ENCODE assay signal across 8 mouse cellular contexts in genomic region chrX:167497780-167498179, GRCm38 (mm10).
DNase-seq lines count a peak whose midpoint lies in the region; ATAC-seq and TF ChIP-seq lines count a peak whose summit lies in the region.
"Had no signal": no experiment of that assay in that cellular context is flagged by ENCODE, and none has a peak within 500 bp of the region (broad histone marks: within the 10 kb centered on the region; RNA-seq: fewer than 3 reads in every experiment).

No protein-coding gene starts in this region.

- WGBS in embryonic facial prominence, embryonic 14.5 days: 37% methylated on average over 11 of the region's 11 CpGs
- WGBS in hindbrain, postnatal 0 days: 39% methylated on average over 11 of the region's 11 CpGs

- peak; percentile 70 for DNase-seq in MEL (ENCODE audit: low read depth, low spot score)
- peak; percentile 59 to 62 for DNase-seq in adrenal gland, postnatal 36 days
- peak; percentile 69 for DNase-seq in embryonic facial prominence, embryonic 14.5 days (ENCODE audit: low spot score)
- peak; percentile 83 for DNase-seq in hindbrain, postnatal 0 days (ENCODE audit: low spot score)
- peak; percentile 35 to 61 for DNase-seq in layer of hippocampus, postnatal 25 days (ENCODE audit: extremely low spot score in 1 of 2, low spot score in 1 of 2)
- DNase-seq in mesoderm, embryonic 11.5 days (ENCODE audit: low read depth, low spot score): peak; percentile 68
- peak; percentile 21 to 29 for DNase-seq in right cerebral cortex, postnatal 36 days (ENCODE audit: low spot score in 2 of 2)

- H3K9me3 ChIP-seq in MEL (replicated peaks; ENCODE audit: insufficient read depth, low read length): no peaks in the 10 kb centered on the region
- H3K9me3 ChIP-seq in embryonic facial prominence, embryonic 14.5 days (ENCODE audit: control insufficient read depth, low read length): no peaks in the 10 kb centered on the region
- no peaks in the 10 kb centered on the region for H3K9me3 ChIP-seq in hindbrain, postnatal 0 days (ENCODE audit: low read length)

- peak; percentile 63; the same call in 1 of the 2 replicates for ATAC-seq in embryonic facial prominence, embryonic 14.5 days (ENCODE audit: low read depth)
- ATAC-seq in hindbrain, postnatal 0 days: peak; percentile 74

- H3K4me2 ChIP-seq in embryonic facial prominence, embryonic 14.5 days (ENCODE audit: low read depth, low read length): no peak overlapping the region
- H3K4me2 ChIP-seq in hindbrain, postnatal 0 days (ENCODE audit: low read depth, low read length): no peak overlapping the region

- H3K79me2 ChIP-seq in MEL (ENCODE audit: control insufficient read depth, insufficient read depth, low read length, poor library complexity): no peaks in the 10 kb centered on the region

- H3K27me3 ChIP-seq in MEL (ENCODE audit: control insufficient read depth in 1 of 2, insufficient read depth in 2 of 2, low read length in 2 of 2): no peaks in the 10 kb centered on the region
- H3K27me3 ChIP-seq in embryonic facial prominence, embryonic 14.5 days (replicated peaks; ENCODE audit: control insufficient read depth, insufficient read depth, low read length): peaks cover 13% of the 10 kb centered on the region; the same call in 1 of the 2 replicates
- H3K27me3 ChIP-seq in hindbrain, postnatal 0 days (ENCODE audit: insufficient read depth, low read length): no peaks in the 10 kb centered on the region

- no peaks in the 10 kb centered on the region for H3K36me3 ChIP-seq in MEL (ENCODE audit: control insufficient read depth in 1 of 2, insufficient read depth in 2 of 2, low read length in 2 of 2)
- no peaks in the 10 kb centered on the region for H3K36me3 ChIP-seq in embryonic facial prominence, embryonic 14.5 days (ENCODE audit: control insufficient read depth, insufficient read depth, low read length)
- no peaks in the 10 kb centered on the region for H3K36me3 ChIP-seq in hindbrain, postnatal 0 days (ENCODE audit: insufficient read depth, low read length)

- H3K9ac ChIP-seq in MEL (ENCODE audit: control insufficient read depth, low read depth, low read length, poor library complexity, severe bottlenecking): no peak overlapping the region
- H3K9ac ChIP-seq in embryonic facial prominence, embryonic 14.5 days (ENCODE audit: low read depth, low read length): no peak overlapping the region
- H3K9ac ChIP-seq in hindbrain, postnatal 0 days (replicated peaks; ENCODE audit: low read length): no peak overlapping the region

- H3K27ac ChIP-seq in MEL (ENCODE audit: control insufficient read depth, low read depth, low read length): no peak overlapping the region
- H3K27ac ChIP-seq in embryonic facial prominence, embryonic 14.5 days (replicated peaks; ENCODE audit: low read depth, low read length): no peak overlapping the region
- no peak overlapping the region for H3K27ac ChIP-seq in hindbrain, postnatal 0 days
- H3K27ac ChIP-seq: macrophage had no signal

- TF ChIP-seq CTCF in MEL (IDR thresholded peaks at IDR 0.05 in 2 of 3, conservative IDR thresholded peaks at IDR 0.05 in 1 of 3; ENCODE audit: control insufficient read depth in 1 of 3, insufficient read depth in 1 of 3, low read depth in 2 of 3, low read length in 3 of 3, poor library complexity in 1 of 3, severe bottlenecking in 1 of 3): peak; percentile 64 to 88 (median 81)
- TF ChIP-seq CTCF in hindbrain, postnatal 0 days (IDR thresholded peaks at IDR 0.05; ENCODE audit: low read depth): peak; percentile 85

- no peak overlapping the region for H3K4me3 ChIP-seq in MEL (ENCODE audit: control insufficient read depth in 1 of 2, insufficient read depth in 1 of 2, low read depth in 2 of 2, low read length in 2 of 2)
- no peak overlapping the region for H3K4me3 ChIP-seq in embryonic facial prominence, embryonic 14.5 days (ENCODE audit: low read depth, low read length)
- H3K4me3 ChIP-seq in hindbrain, postnatal 0 days (ENCODE audit: low read length): no peak overlapping the region

- H3K4me1 ChIP-seq in MEL (ENCODE audit: control insufficient read depth in 1 of 2, insufficient read depth in 2 of 2, low read length in 2 of 2): no peaks in the 10 kb centered on the region
- H3K4me1 ChIP-seq in embryonic facial prominence, embryonic 14.5 days (ENCODE audit: control insufficient read depth, insufficient read depth, low read length): no peaks in the 10 kb centered on the region
- H3K4me1 ChIP-seq in hindbrain, postnatal 0 days (ENCODE audit: insufficient read depth, low read length): no peaks in the 10 kb centered on the region

- peak; percentile 78 for TF ChIP-seq RAD21 in MEL (IDR thresholded peaks at IDR 0.05; ENCODE audit: low read depth, low read length)

- TF ChIP-seq POLR2A in MEL (IDR thresholded peaks at IDR 0.05; ENCODE audit: control insufficient read depth in 1 of 2, insufficient read depth in 1 of 2, low read depth in 1 of 2, low read length in 2 of 2, poor library complexity in 1 of 2): no peak

- TF ChIP-seq EP300 in MEL (IDR thresholded peaks at IDR 0.05; ENCODE audit: low read depth in 1 of 2, low read length in 2 of 2): no peak

TF ChIP-seq in MEL, 35 proteins besides CTCF, POLR2A, EP300 and RAD21:
- TF ChIP-seq ZC3H11A (IDR thresholded peaks at IDR 0.05; ENCODE audit: low read depth, low read length): peak; percentile 67
- TF ChIP-seq SMC3 (IDR thresholded peaks at IDR 0.05; ENCODE audit: low read depth, low read length): peak; percentile 80
- TF ChIP-seq MAFK (IDR thresholded peaks at IDR 0.05; ENCODE audit: borderline replicate concordance, low read depth, low read length): no peak

Comparison
In these comparisons a context has a peak if more than half of its experiments do, and no peak if none do; other contexts are left out.
1. DNase-seq: peak in every context shown above with its lines; median percentile 83 in hindbrain, postnatal 0 days; 70 in MEL; 69 in embryonic facial prominence, embryonic 14.5 days; 68 in mesoderm, embryonic 11.5 days; 60 in adrenal gland, postnatal 36 days; 48 in layer of hippocampus, postnatal 25 days; 25 in right cerebral cortex, postnatal 36 days.